Mouse (Mus musculus) right cerebral cortex, postnatal 25 days (tissue): ENCODE measurements around the gene Hist2h2aa2.
A peak's percentile ranks its signal among the peaks of the same experiment; 100 is the strongest.
"Not testable (repeated sequence)": the region's sequence is repeated elsewhere in the genome, so short reads cannot be mapped to it uniquely, and the experiment has no call there.

Experiments
- DNase-seq: peaks from one replicate; pipeline ENCODE4 v3.0.0; 2022

Hist2h2aa2 gene

DNA sequence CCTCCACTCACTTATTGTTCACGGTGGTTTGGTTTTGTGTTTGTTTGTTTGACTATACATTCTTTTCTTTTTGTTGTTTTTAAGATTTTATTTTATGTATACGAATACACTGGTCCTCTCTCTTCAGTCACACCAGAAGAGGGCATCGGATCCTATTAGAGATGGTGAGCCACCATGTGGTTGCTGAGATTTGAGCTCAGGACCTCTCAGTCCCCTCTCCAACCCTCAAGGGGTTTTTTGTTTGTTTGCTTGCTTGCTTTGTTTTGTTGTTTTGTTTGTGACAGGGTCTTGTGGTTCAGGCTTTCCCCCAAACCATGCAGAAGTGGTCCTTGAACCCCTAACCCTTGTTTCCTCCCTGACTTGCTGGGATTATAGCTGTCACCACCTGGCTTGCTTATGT lies 21.5 kb upstream of the Hist2h2aa2 start:
- DNase-seq = no peak

GRCm38 (mm10) chr3:96260220-96260619 lies 20.1 kb upstream of the Hist2h2aa2 start:
- DNase-seq = no peak

DNA sequence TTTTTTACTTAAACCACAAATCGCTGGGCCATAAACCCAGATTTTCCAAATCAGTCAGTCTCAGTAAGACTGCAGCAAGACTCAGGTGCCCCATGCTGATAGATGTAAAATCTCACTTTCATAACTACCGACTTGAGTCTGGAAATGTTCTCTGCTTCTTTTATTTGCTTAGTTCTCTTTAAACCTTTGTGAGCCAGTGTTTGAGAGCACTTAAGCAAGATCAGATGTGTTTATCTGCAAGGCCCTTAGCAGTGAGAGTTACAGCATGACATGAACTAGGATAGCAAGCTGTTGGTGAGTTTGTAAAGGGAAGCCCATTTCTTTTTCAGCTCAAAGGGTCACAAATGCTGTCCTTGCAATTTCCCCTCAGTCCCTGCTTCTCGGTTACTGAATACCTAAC lies 17.1 kb upstream of the Hist2h2aa2 start:
- no peak for DNase-seq

- DNase-seq = no peak
Measured at GRCm38 (mm10) chr3:96255926-96256593, 16.0 kb upstream of the Hist2h2aa2 start.

DNA sequence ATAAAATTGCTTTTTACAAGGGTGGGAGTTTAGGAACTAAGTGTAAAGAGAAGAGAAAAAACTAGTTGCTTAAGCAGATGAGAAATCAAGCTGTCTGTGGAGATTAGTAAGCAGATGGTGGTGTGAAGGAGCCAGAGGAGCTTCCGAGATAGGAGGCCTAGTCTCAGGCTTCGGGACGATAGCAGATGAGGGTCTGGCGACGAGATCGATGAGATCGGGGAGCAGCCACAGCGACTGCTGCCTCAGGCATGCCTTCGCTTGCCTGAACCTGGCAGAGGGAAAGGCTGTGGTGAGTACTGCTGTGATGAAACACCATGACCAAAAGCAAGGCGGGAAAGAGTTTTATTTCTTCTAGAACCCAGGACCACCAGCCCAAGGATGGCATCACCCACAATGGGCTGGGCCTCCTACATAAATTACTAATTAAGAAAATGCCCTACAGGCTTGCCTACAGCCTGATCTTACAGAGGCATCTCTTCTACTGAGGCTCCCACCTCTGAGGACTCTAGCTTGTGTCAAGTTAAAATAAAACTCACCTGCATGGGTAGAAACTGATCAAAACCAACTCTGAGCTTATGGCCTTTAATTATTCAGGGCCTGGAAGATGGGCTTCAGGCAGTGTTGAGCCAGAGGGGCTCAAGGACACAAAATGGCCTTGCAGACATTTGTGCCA lies 14.7 kb upstream of the Hist2h2aa2 start:
- no peak for DNase-seq

DNA sequence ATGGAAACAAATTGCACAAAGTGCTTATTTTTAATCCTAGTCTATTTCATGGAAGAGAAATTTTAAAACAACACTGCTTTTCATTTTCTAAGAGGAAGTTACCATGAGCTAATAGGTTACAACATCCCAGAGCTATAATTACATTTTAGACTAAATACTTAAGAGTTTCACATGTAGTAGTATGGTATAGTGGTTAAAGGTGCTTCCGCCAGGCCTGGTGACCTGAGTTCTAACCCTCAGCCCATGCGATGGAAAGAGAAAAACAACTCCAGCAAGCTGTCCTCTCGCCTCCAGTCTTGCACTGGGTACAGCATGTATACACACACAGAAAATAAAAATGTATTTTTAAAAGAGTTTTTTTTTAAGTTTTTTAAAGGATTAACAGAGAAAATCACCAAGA lies 11.7 kb upstream of the Hist2h2aa2 start:
- DNase-seq = no peak

- no peak for DNase-seq
Measured at GRCm38 (mm10) chr3:96250890-96251289, 10.8 kb upstream of the Hist2h2aa2 start.

DNA sequence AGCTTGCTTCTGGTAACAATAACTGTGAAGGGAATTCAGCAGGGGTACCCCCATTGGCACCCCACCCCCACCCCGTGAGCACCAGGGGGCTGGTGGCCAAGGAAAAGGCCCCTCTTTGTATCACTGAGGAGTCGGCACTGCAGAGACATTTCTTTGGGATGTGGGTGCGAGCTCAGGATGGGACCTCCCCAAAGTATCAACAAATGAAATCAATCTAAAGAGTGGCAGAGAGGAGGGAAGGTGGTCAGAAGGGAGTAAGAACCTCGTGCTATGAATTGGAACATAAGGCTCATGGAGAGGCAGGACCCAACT lies 8.9 kb upstream of the Hist2h2aa2 start:
- no peak for DNase-seq

DNA sequence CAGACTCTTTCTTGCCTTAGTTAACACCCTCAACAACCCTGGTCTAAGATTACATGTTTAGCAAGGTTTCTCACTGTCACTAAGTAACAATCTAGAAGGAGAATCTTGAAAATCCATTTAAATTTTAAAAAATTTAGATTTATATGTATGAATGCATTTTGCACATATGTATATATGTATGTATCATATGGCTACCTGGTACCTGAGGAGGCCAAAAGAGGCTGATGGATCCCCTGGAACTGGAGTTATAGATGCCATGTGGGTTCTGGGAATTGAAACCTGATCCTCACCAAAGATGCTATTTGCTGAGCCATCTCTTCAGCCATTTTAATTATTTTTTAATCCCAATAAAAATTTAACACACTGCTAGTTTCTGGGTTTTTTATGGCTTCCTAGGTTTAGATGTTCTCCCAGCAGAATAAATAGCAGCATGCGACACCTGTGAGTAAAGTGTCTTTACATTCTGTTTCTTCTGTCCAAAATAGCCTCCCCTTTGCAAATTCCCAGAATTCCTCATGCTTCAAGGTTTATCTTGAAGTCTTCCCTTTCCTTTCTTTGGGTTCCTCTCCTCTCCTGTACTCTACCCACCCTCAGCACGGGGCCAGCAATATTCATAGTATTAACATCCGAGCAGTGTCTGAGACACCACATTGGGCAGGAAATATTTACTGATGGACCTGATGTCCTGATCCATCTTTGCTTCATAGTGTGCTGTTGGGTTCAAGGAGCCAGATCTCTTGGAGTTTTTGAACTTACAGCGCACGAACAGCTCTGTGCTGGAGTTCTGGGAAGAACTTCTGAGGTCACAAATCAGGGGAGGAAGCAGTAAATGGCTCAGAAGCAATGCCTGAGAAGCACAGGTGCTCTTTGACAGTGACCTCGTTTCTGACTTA lies 8.3 kb upstream of the Hist2h2aa2 start:
- DNase-seq = no peak

GRCm38 (mm10) chr3:96247356-96248140 lies 7.5 kb upstream of the Hist2h2aa2 start:
- DNase-seq = no peak

- not testable (repeated sequence) for DNase-seq
Measured at GRCm38 (mm10) chr3:96246427-96246856, 6.4 kb upstream of the Hist2h2aa2 start, which contains the start of gene Hist2h3c1. TSS of gene Hist2h3c1 (plus strand) at chr3:96246685.

- DNase-seq = not testable (repeated sequence)
Measured at GRCm38 (mm10) chr3:96246018-96246417, 5.9 kb upstream of the Hist2h2aa2 start.

DNA sequence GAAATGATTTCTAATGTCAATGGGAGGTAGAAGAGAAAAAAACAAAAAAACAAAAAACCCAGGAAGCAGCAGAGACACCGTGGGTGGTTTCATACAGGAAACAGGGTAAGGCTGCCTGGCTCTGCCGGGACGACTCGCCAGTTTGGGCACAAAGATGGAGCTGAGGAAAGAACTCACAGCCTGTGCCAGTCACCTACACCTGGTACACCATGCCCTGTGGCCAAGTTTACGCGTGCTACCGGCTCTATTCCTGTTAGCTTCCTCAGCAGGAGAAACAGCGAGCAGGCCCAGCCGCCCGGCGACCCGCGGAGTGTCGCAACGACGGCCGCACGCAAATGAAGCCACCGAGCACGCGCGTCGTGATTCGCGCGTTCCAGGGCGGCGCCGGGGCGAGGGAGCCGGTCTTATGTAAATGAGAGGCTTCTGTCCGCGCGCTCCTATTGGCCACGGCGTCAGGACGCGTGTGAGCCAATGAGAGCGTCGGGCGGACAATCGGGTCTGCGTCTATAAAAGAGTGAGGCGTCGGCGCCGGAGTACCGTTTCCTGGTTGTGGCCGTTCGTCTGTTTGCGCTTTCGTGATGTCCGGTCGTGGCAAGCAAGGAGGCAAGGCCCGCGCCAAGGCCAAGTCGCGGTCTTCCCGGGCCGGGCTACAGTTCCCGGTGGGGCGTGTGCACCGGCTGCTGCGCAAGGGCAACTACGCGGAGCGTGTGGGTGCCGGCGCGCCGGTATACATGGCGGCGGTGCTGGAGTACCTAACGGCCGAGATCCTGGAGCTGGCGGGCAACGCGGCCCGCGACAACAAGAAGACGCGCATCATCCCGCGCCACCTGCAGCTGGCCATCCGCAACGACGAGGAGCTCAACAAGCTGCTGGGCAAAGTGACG lies 5.2 kb upstream of the Hist2h2aa2 start, which contains the start of gene Hist2h2aa1:
Hist2h2aa1 (plus strand) TSS at position 495 of the 884 bp plus-strand sequence.
- DNase-seq = peak; percentile 87

DNA sequence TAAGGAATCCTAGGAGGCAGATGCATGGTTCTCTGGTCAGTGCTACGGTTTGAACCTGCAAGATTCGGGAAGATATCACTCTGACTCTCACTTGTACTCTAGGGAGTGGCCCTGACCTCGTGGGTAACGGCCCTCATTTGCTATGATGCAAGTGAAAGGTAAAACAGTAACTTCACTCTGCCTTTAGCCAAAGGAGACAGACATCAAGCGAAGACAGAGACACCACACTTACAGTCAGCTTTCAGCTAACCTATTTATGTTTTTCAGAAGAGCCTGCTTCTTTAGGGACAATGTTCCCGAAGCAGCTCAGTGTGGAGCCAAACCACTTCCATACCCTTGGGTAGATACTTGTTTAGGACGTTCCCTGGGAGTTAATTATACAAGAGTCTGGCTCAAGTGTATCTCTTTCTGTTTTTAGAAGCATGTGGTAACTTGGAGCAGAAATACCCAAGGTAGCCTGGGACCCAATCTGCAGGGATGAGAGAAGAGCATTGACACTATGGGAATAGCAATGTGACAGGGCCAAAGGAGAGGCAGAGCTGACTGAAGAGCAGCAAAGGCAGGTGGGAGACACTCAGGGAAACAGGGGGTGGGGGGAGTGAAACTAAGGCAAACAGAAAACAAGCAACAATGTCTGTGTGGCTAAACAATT lies 4.0 kb upstream of the Hist2h2aa2 start:
- no peak for DNase-seq

DNA sequence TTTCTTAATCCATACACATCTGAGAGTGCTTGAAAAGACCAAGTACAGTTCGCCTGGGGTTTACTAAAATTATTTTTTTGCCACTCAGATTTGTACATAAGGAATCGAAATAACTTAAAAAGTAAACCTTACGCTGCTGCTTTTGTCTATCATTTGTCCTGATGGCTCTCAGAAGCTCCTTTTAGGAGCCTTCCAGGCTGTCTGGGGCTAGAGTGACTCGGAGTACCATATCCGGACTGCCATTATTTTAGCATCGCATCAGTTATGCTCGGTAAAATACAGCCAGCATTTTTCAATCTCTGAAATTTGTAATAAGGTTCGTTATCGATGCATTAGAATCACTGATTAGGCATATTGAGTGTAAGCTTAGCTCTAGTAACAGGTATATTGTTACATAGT lies 722 bp upstream of the Hist2h2aa2 start:
- DNase-seq = no peak

GRCm38 (mm10) chr3:96238954-96239793 lies 902 bp downstream of the Hist2h2aa2 start, which contains the start of gene Hist2h3c2:
TSS of gene Hist2h3c2 (minus strand) at chr3:96239127.
- peak; percentile 66 for DNase-seq

- DNase-seq = no peak
Measured at GRCm38 (mm10) chr3:96237904-96238511, 2.1 kb downstream of the Hist2h2aa2 start.

GRCm38 (mm10) chr3:96237335-96237903 lies 2.7 kb downstream of the Hist2h2aa2 start:
- no peak for DNase-seq

- no peak for DNase-seq
Measured at GRCm38 (mm10) chr3:96236834-96237334, 3.2 kb downstream of the Hist2h2aa2 start.
